14 mouse cellular contexts compared by ENCODE assay signal in genomic region chr19:41675583-41675982, GRCm38 (mm10).
A peak's percentile ranks its signal among the peaks of the same experiment; 100 is the strongest.
DNase-seq lines count a peak whose midpoint lies in the region; ATAC-seq lines count a peak whose summit lies in the region.
"Had no signal": no experiment of that assay in that cellular context is flagged by ENCODE, and none has a peak within 500 bp of the region (broad histone marks: within the 10 kb centered on the region; RNA-seq: fewer than 3 reads in every experiment).

No protein-coding gene starts in this region.

- ATAC-seq in hindbrain, embryonic 13.5 days (ENCODE audit: low FRiP score), result no peak
- ATAC-seq in neural tube, embryonic 14.5 days (ENCODE audit: low read depth), result peak; percentile 52
- ATAC-seq: inflammation-experienced regulatory T-cells, adult 6 months; liver, embryonic 12.5 days had no signal

- peak; percentile 54 for DNase-seq in embryo, embryonic 10 days (ENCODE audit: low spot score)
- no peak for DNase-seq in embryo, embryonic 9.5 days (ENCODE audit: extremely low spot score)
- peak; percentile 58 to 67 for DNase-seq in kidney, postnatal 4 days
- no peak for DNase-seq in kidney, postnatal 36 days
- no peak for DNase-seq in heart, adult 18-20 months
- DNase-seq in frontal cortex, postnatal 36 days (ENCODE audit: low spot score in 2 of 2), result no peak
- DNase-seq: lung, postnatal 14 days; right cerebral cortex, postnatal 4 days had no signal

- no peak overlapping the region for H3K4me3 ChIP-seq in hindbrain, embryonic 13.5 days
- H3K4me3 ChIP-seq in neural tube, embryonic 14.5 days (ENCODE audit: low read depth, low read length), result no peak overlapping the region
- H3K4me3 ChIP-seq: heart, embryonic 12.5 days; liver, embryonic 12.5 days had no signal

- H3K27me3 ChIP-seq in hindbrain, embryonic 13.5 days, result peaks cover 27% of the 10 kb centered on the region
- no peaks in the 10 kb centered on the region for H3K27me3 ChIP-seq in neural tube, embryonic 14.5 days (ENCODE audit: control insufficient read depth, insufficient read depth, low read length)

- H3K4me2 ChIP-seq in hindbrain, embryonic 13.5 days, result no peak overlapping the region
- no peak overlapping the region for H3K4me2 ChIP-seq in neural tube, embryonic 14.5 days (ENCODE audit: low read depth, low read length)
- H3K4me2 ChIP-seq: heart, embryonic 12.5 days; liver, embryonic 12.5 days had no signal

- H3K9ac ChIP-seq in hindbrain, embryonic 13.5 days, result 0 out of 2 replicates have a peak overlapping the region, but pooled peaks have one; percentile 49
- H3K9ac ChIP-seq in neural tube, embryonic 14.5 days (replicated peaks; ENCODE audit: low read depth, low read length), result no peak overlapping the region
- H3K9ac ChIP-seq: heart, embryonic 12.5 days; liver, embryonic 12.5 days had no signal

- no peaks in the 10 kb centered on the region for H3K36me3 ChIP-seq in hindbrain, embryonic 13.5 days
- no peaks in the 10 kb centered on the region for H3K36me3 ChIP-seq in neural tube, embryonic 14.5 days (ENCODE audit: control insufficient read depth, insufficient read depth, low read length)
- H3K36me3 ChIP-seq: heart, embryonic 12.5 days; liver, embryonic 12.5 days had no signal

- no peaks in the 10 kb centered on the region for H3K9me3 ChIP-seq in hindbrain, embryonic 13.5 days
- no peaks in the 10 kb centered on the region for H3K9me3 ChIP-seq in neural tube, embryonic 14.5 days (ENCODE audit: control insufficient read depth, low read length)
- H3K9me3 ChIP-seq: heart, embryonic 12.5 days; liver, embryonic 12.5 days had no signal

- H3K4me1 ChIP-seq in hindbrain, embryonic 13.5 days (replicated peaks), result peaks cover 96% of the 10 kb centered on the region
- peaks cover 48% of the 10 kb centered on the region for H3K4me1 ChIP-seq in neural tube, embryonic 14.5 days (ENCODE audit: control insufficient read depth, insufficient read depth, low read length)

- WGBS in hindbrain, embryonic 13.5 days, result 31% methylated on average over 8 of the region's 8 CpGs
- WGBS in neural tube, embryonic 14.5 days, result 17% methylated on average over 8 of the region's 8 CpGs

- peak overlapping the region; percentile 73 for H3K27ac ChIP-seq in hindbrain, embryonic 13.5 days
- peak overlapping the region; percentile 13 for H3K27ac ChIP-seq in neural tube, embryonic 14.5 days (ENCODE audit: low read depth, low read length)
- H3K27ac ChIP-seq: liver, embryonic 12.5 days; stomach, postnatal 0 days had no signal

Comparison
In these comparisons a context has a peak if more than half of its experiments do, and no peak if none do; other contexts are left out.
1. DNase-seq: peak in embryo, embryonic 10 days (single experiment) and kidney, postnatal 4 days (2 of 2); none in embryo, embryonic 9.5 days (single experiment), kidney, postnatal 36 days (0 of 2), heart, adult 18-20 months (0 of 2) and frontal cortex, postnatal 36 days (0 of 2).